Mouse (Mus musculus): ENCODE data around the gene C1ql2. TPM values are rescaled to one million over a fixed set of nuclear protein-coding genes. Genes with fewer than 3 reads are reported as not detected.
A peak's percentile ranks its signal among the peaks of the same experiment; 100 is the strongest.

The C1ql2 gene
- polyA plus RNA-seq, 1 experiment from 2014 or later: not detected

DNA sequence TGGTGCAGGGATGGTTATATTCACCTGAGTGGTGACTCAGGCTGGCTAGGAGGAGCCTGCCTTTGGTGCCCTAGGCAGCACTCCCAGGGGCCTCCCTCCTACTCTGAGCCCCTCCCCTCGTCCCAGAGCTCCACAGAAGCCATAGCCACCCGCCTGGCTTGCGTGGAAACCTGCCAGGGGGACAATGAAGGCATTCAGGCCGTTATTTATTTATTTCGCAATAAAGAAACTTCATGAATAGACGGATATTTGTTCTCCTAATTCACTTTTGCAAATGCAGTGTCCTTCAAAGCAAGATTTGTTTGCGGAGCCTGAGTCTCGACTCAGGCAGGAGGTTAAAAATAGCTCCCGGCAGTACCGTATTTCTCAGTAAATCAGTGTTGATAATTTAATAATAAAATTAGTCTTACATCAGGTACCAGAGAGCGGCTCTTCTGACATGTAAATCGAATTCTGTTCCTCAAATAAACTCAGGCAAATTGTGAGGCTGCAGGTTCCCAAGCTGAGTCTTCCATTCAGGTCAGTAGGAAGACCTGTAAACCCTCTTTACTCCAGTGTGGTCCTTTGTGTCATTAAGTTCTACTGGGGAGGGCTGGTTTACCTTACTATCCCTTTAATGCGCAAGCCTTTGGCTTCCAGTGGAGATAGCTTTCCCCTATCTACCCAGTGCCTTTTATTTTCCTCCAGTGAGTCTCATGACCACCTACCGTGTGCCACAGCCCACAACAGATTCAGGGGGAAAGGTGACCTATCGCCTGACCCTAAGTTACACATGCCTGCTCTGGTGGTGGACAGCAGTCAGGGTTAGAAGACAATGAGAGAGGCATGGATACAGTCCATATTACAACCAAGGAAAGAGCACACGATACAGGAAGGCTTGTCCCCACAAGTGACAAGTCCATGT is 17.2 kb downstream of the C1ql2 start:
- H3K9ac ChIP-seq (replicated peaks; ENCODE audit: low read depth, low read length): no peak overlapping the region
- H3K27ac ChIP-seq (ENCODE audit: low read length): no peak overlapping the region
- H3K27me3 ChIP-seq (ENCODE audit: control insufficient read depth, insufficient read depth, low read length): no peaks in the 10 kb centered on the region
- H3K4me2 ChIP-seq (replicated peaks; ENCODE audit: low read depth, low read length): no peak overlapping the region
- WGBS: 13% methylated on average over 16 of the region's 16 CpGs
- peak; percentile 95 for ATAC-seq (ENCODE audit: insufficient number of reproducible peaks, insufficient read depth, low FRiP score, low read depth)
- H3K4me3 ChIP-seq (ENCODE audit: low read depth, low read length): no peak overlapping the region
- H3K4me1 ChIP-seq (ENCODE audit: control insufficient read depth, insufficient read depth, low read length): no peaks in the 10 kb centered on the region
- H3K9me3 ChIP-seq (ENCODE audit: control insufficient read depth, low read depth, low read length): no peaks in the 10 kb centered on the region
- no peaks in the 10 kb centered on the region for H3K36me3 ChIP-seq (ENCODE audit: control insufficient read depth, insufficient read depth, low read length)

DNA sequence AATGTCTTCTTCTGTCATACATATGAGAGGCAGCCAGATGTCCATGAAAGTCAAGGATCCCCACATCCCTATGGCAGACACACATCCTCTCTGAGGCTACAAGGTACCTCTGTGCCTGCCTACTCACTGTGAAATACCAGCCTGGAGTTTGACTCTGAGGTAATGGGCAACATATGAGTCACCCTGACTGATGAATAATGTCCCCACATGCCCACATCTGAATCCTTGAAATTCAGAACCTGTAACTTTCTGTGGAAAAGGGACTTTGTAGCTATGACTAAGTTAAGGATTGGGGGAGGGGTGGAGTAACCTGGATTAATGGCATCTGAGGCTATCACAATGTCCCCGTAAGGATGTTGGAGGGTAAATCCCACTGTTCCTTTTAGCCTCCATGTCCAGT is 23.3 kb downstream of the C1ql2 start:
- no peaks in the 10 kb centered on the region for H3K36me3 ChIP-seq (ENCODE audit: control insufficient read depth, insufficient read depth, low read length)
- no peak for ATAC-seq (ENCODE audit: insufficient number of reproducible peaks, insufficient read depth, low FRiP score, low read depth)
- H3K4me3 ChIP-seq (ENCODE audit: low read depth, low read length): no peak overlapping the region
- no peaks in the 10 kb centered on the region for H3K27me3 ChIP-seq (ENCODE audit: control insufficient read depth, insufficient read depth, low read length)
- no peak overlapping the region for H3K9ac ChIP-seq (replicated peaks; ENCODE audit: low read depth, low read length)
- H3K4me2 ChIP-seq (replicated peaks; ENCODE audit: low read depth, low read length): no peak overlapping the region
- no peaks in the 10 kb centered on the region for H3K9me3 ChIP-seq (ENCODE audit: control insufficient read depth, low read depth, low read length)
- H3K4me1 ChIP-seq (ENCODE audit: control insufficient read depth, insufficient read depth, low read length): no peaks in the 10 kb centered on the region
- H3K27ac ChIP-seq (ENCODE audit: low read length): no peak overlapping the region
- WGBS: 84% methylated on average over 1 of the region's 1 CpGs

DNA sequence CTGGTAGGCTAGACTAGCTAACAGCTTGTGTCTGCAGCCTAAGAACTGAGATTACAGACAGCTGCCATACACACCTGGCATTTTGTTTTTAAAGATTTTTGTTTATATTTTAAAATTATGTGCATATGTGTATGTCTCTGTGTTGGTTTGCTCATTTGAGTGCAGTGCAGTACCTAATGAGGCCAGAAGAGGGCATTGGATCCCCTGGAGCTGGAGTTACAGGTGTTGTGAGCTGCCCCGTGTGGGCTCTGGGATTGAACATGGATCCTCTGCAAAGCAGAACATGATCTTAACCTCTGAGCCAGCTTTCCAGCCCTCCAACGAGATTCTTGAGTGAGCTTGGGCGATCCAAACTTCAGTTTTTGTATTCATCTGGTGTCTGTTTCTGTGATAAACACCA is 27.8 kb downstream of the C1ql2 start:
- H3K4me3 ChIP-seq (ENCODE audit: low read depth, low read length): no peak overlapping the region
- H3K9ac ChIP-seq (replicated peaks; ENCODE audit: low read depth, low read length): no peak overlapping the region
- WGBS: 69% methylated on average over 3 of the region's 3 CpGs
- H3K27me3 ChIP-seq (ENCODE audit: control insufficient read depth, insufficient read depth, low read length): no peaks in the 10 kb centered on the region
- H3K27ac ChIP-seq (ENCODE audit: low read length): no peak overlapping the region
- no peak overlapping the region for H3K4me2 ChIP-seq (replicated peaks; ENCODE audit: low read depth, low read length)
- H3K36me3 ChIP-seq (ENCODE audit: control insufficient read depth, insufficient read depth, low read length): no peaks in the 10 kb centered on the region
- no peak for ATAC-seq (ENCODE audit: insufficient number of reproducible peaks, insufficient read depth, low FRiP score, low read depth)
- no peaks in the 10 kb centered on the region for H3K9me3 ChIP-seq (ENCODE audit: control insufficient read depth, low read depth, low read length)
- H3K4me1 ChIP-seq (ENCODE audit: control insufficient read depth, insufficient read depth, low read length): no peaks in the 10 kb centered on the region

DNA sequence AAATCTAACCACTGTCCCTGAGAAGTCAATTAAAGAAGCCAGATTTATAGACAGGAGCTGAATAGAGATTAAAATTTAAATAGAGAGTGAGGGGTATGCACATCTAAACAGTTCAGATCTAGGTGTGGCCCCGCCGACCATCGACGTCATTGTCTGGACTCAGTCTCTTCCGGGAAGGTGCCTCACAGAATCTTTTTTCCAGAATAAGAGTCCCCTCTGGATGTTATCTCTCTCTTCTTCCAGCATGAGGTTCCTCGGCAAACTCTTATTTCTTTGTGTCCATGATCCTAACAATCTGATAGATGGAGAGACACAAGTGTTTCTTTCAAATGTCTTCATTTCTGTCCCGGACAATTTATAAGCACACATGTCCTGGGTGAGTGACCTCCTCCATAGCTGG is 33.7 kb downstream of the C1ql2 start:
- no peak for ATAC-seq (ENCODE audit: insufficient number of reproducible peaks, insufficient read depth, low FRiP score, low read depth)
- WGBS: 67% methylated on average over 7 of the region's 7 CpGs
- H3K27ac ChIP-seq (ENCODE audit: low read length): no peak overlapping the region
- no peak overlapping the region for H3K4me3 ChIP-seq (ENCODE audit: low read depth, low read length)
- H3K4me2 ChIP-seq (replicated peaks; ENCODE audit: low read depth, low read length): no peak overlapping the region
- no peak overlapping the region for H3K9ac ChIP-seq (replicated peaks; ENCODE audit: low read depth, low read length)
- H3K4me1 ChIP-seq (ENCODE audit: control insufficient read depth, insufficient read depth, low read length): no peaks in the 10 kb centered on the region
- H3K36me3 ChIP-seq (ENCODE audit: control insufficient read depth, insufficient read depth, low read length): no peaks in the 10 kb centered on the region
- no peaks in the 10 kb centered on the region for H3K27me3 ChIP-seq (ENCODE audit: control insufficient read depth, insufficient read depth, low read length)
- H3K9me3 ChIP-seq (ENCODE audit: control insufficient read depth, low read depth, low read length): no peaks in the 10 kb centered on the region

DNA sequence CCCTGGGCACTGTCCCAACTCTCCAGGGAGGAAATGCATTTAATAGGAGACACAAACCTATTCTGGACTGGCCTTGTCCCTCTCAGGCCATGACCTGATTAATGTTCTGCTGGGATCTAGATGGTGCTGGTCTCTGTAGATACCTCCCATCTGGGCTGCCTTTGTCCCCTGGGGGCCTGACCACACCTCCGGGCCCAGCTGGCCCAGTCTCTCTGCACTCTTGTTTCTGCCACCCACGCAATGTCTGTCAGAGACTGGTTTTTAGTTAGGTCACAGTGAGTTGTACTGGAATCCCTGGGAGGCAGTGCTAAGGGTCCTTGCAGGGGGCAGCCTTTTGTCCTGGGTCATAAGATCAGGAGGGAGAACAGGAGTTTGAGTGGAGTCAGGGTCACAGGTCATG is 34.5 kb downstream of the C1ql2 start:
- Histone ChIP-seq H3K27ac (ENCODE audit: low read length) (no peak overlapping the region), H3K9me3 (ENCODE audit: control insufficient read depth, low read depth, low read length) (no peaks in the 10 kb centered on the region), H3K4me2 (replicated peaks; ENCODE audit: low read depth, low read length) (no peak overlapping the region), H3K4me1 (ENCODE audit: control insufficient read depth, insufficient read depth, low read length) (no peaks in the 10 kb centered on the region), H3K27me3 (ENCODE audit: control insufficient read depth, insufficient read depth, low read length) (no peaks in the 10 kb centered on the region), H3K36me3 (ENCODE audit: control insufficient read depth, insufficient read depth, low read length) (no peaks in the 10 kb centered on the region), H3K4me3 (ENCODE audit: low read depth, low read length) (no peak overlapping the region), H3K9ac (replicated peaks; ENCODE audit: low read depth, low read length) (no peak overlapping the region)
- ATAC-seq (ENCODE audit: insufficient number of reproducible peaks, insufficient read depth, low FRiP score, low read depth): no peak
- WGBS: 65% methylated on average over 2 of the region's 2 CpGs

DNA sequence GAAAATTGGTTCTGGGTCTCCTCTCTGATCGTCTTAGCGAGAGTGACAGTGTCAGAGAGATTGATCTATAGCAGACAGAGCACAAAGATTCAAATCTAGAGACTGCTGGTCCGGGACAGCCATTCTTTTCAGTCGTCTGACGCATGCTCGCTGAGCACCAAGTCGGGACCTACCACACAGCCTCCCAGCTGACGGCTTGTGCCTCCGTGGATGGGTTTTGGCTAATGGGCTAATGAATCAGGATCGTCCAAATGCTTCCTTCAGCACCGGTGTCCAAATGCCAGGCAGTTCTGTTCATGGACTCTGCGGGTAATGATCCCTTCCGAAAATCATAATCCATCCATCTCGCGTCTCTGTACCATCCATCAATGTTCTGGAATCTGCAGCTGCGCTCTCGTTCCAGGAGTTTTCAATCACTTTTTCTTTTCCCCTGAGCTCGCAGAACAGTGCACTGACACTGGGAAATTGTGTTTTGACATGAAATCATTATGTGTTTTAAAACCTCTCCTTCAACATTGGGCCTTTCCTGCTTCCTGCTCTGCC is 44.7 kb downstream of the C1ql2 start:
- no peaks in the 10 kb centered on the region for H3K4me1 ChIP-seq (ENCODE audit: control insufficient read depth, insufficient read depth, low read length)
- no peak for ATAC-seq (ENCODE audit: insufficient number of reproducible peaks, insufficient read depth, low FRiP score, low read depth)
- H3K36me3 ChIP-seq (ENCODE audit: control insufficient read depth, insufficient read depth, low read length): no peaks in the 10 kb centered on the region
- H3K9ac ChIP-seq (replicated peaks; ENCODE audit: low read depth, low read length): no peak overlapping the region
- no peak overlapping the region for H3K27ac ChIP-seq (ENCODE audit: low read length)
- 72% methylated on average over 18 of the region's 18 CpGs for WGBS
- no peak overlapping the region for H3K4me2 ChIP-seq (replicated peaks; ENCODE audit: low read depth, low read length)
- H3K9me3 ChIP-seq (ENCODE audit: control insufficient read depth, low read depth, low read length): no peaks in the 10 kb centered on the region
- H3K27me3 ChIP-seq (ENCODE audit: control insufficient read depth, insufficient read depth, low read length): no peaks in the 10 kb centered on the region
- H3K4me3 ChIP-seq (ENCODE audit: low read depth, low read length): no peak overlapping the region

DNA sequence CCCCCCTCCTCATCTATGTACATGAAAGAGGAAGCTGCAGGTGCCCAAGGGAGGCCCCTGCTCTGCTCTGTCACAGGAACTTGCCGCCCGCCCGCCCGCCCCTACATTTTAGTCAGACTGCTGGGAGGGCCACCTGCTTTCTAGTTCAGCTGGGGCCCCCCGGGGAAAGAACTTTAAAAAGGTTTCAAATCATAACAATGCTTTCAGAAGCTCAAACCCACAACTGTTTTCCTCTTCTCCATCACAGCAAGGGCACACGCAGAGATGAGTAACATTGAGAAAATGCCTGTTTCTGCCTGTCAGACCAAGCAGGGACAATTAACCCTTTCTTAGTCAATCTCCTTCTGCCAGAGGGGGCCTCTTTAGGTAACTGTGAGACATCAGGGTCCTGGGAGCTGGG is 49.4 kb downstream of the C1ql2 start:
- no peak overlapping the region for H3K9ac ChIP-seq (replicated peaks; ENCODE audit: low read depth, low read length)
- H3K4me1 ChIP-seq (ENCODE audit: control insufficient read depth, insufficient read depth, low read length): no peaks in the 10 kb centered on the region
- no peaks in the 10 kb centered on the region for H3K9me3 ChIP-seq (ENCODE audit: control insufficient read depth, low read depth, low read length)
- H3K36me3 ChIP-seq (ENCODE audit: control insufficient read depth, insufficient read depth, low read length): no peaks in the 10 kb centered on the region
- H3K27me3 ChIP-seq (ENCODE audit: control insufficient read depth, insufficient read depth, low read length): no peaks in the 10 kb centered on the region
- no peak for ATAC-seq (ENCODE audit: insufficient number of reproducible peaks, insufficient read depth, low FRiP score, low read depth)
- no peak overlapping the region for H3K4me2 ChIP-seq (replicated peaks; ENCODE audit: low read depth, low read length)
- no peak overlapping the region for H3K4me3 ChIP-seq (ENCODE audit: low read depth, low read length)
- WGBS: 46% methylated on average over 6 of the region's 6 CpGs
- H3K27ac ChIP-seq (ENCODE audit: low read length): no peak overlapping the region

DNA sequence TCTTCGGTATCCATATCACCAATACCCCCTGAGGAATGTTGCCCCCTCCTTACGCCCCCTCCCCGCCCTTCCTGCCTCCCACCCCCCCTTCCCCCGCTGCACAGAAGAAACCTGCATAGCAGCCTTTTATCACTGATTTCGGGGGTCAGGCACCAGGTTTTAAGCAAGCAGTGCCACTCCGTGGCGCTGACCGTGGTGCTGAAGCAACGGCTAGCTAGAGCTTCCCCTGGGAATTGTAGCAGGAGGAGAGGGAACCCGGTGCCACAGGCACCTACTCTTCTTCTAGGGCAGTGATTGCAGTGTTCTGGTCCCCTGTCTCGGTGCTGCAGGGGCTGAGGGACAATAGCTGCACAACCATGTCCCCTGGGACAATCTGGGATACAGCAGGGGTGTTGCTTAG is 50.0 kb downstream of the C1ql2 start:
- no peak overlapping the region for H3K27ac ChIP-seq (ENCODE audit: low read length)

More for the DNA sequence above, 50.0 kb downstream of the C1ql2 start:
- WGBS: 1% methylated on average over 11 of the region's 11 CpGs
- Histone ChIP-seq H3K4me3 (ENCODE audit: low read depth, low read length) (no peak overlapping the region), H3K4me1 (ENCODE audit: control insufficient read depth, insufficient read depth, low read length) (no peaks in the 10 kb centered on the region), H3K9ac (replicated peaks; ENCODE audit: low read depth, low read length) (no peak overlapping the region), H3K27me3 (ENCODE audit: control insufficient read depth, insufficient read depth, low read length) (no peaks in the 10 kb centered on the region), H3K36me3 (ENCODE audit: control insufficient read depth, insufficient read depth, low read length) (no peaks in the 10 kb centered on the region), H3K9me3 (ENCODE audit: control insufficient read depth, low read depth, low read length) (no peaks in the 10 kb centered on the region), H3K4me2 (replicated peaks; ENCODE audit: low read depth, low read length) (no peak overlapping the region)
- ATAC-seq (ENCODE audit: insufficient number of reproducible peaks, insufficient read depth, low FRiP score, low read depth): no peak

Measured in stomach, embryonic 14.5 days (tissue).